Mouse (Mus musculus): ENCODE measurements at regions not wholly inside any gene's neighbourhood (a gene's known extent, or its start where the extent isn't known, plus 50 kb on each side); places are given as distances from the start of the nearest gene placed in this dataset.

- DNase-seq, result no peak
Observed at GRCm38 (mm10) chr16:86124182-86124581, 222.6 kb upstream of the Adamts5 start.

- DNase-seq, result no peak
Observed at GRCm38 (mm10) chr16:86122936-86123335, 221.3 kb upstream of the Adamts5 start.

- DNase-seq, result no peak
Observed at GRCm38 (mm10) chr16:86117959-86118358, 216.3 kb upstream of the Adamts5 start.

DNA sequence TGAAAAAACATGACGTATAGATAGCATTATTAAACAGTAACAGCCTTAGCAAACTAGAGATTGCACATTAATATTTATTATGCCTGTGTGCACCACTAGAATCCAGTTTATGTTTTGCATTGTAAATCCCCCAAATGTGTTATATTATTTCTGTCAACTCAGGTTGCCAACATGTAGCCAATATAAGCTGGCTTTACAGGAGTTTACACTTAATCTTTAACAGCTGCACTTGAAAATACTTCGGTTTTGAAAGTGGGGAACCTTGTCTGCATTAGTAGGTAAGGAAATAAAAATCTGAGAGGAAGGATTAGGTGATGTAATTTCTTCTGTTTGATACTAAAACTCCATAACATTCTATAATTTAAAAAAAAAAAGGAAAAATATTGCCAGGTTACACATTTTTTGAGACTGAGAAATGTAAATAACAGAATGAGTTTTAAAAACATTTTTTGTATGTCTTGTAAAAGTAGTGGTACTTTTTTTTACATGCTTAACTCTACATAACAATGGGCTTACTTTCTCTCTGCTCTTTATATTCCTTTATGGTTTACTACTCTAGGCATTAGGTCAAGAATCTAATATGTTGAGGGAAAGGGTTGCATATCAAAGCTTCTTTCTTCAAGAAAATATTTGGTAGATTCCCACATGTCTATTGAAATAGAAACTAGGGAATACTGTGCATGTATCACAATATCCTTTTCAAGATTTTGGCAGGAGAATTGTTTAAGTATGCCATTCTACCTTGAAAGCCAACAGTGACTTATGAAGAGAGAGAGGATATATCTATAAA lies 214.2 kb upstream of the Adamts5 start:
- no peak for DNase-seq

- no peak for DNase-seq
Observed at GRCm38 (mm10) chr16:86094461-86094860, 192.8 kb upstream of the Adamts5 start.

DNA sequence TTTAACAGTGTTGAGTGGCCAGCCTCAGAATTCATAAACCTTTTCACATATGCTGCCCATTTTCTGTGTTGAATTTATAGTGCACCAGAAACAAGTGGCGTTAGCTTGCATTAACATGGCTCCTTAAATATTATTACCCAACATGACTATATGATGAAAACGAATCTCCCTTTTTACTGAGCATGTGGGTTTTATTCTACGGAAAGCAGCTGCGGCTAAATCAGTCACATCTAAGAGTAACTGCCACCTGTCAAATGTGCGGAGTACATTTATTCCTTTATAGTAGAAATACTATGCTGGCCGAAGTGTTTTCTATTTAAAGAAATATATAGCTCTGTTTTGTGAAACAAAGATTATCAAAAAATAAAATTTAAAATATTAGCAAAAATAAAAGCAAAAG lies 188.5 kb upstream of the Adamts5 start:
- no peak for DNase-seq

- DNase-seq, result no peak
Observed at GRCm38 (mm10) chr16:86087421-86087820, 185.8 kb upstream of the Adamts5 start.

GRCm38 (mm10) chr16:86067628-86068364 lies 166.2 kb upstream of the Adamts5 start:
- DNase-seq, result no peak

DNA sequence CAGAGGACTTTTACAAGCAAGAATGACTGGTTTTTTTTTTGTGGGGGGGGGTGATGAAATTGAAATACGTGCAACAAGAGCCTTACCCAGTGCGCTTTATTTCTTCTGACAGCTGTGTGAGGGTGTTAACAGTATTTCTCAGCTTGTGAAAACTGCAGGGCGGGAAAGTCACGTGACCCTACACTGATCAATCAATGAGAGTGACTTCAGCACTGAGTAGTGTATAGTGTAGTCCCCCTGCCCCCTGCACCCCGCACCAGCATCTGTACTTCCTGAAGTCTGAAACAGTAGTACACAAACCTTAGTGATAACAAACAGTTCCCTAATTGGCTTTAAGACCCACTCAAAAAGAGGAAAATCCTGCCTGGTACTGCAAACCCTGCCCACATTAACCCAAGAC lies 158.5 kb upstream of the Adamts5 start:
- no peak for DNase-seq

- no peak for DNase-seq
Observed at GRCm38 (mm10) chr16:86044695-86045094, 143.1 kb upstream of the Adamts5 start.

DNA sequence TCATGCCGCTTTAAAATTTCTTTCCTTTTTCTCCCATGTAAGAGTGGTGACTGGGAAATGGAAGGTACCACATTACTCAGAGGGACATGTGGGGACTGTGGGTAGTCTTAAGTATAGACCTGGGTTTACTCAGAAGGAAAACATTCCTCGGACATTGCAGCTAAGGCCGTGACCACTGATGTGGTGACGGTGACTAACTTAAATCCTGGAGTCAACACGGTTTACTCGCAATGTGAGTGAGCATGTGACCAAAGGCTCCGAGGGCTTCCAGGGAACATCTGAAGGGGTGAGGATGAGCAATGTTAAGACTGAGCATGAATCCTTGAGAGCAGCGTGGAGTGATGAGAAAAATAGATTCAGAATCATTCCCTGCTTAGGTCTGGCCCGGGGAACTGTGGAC lies 133.1 kb upstream of the Adamts5 start:
- DNase-seq, result no peak

DNA sequence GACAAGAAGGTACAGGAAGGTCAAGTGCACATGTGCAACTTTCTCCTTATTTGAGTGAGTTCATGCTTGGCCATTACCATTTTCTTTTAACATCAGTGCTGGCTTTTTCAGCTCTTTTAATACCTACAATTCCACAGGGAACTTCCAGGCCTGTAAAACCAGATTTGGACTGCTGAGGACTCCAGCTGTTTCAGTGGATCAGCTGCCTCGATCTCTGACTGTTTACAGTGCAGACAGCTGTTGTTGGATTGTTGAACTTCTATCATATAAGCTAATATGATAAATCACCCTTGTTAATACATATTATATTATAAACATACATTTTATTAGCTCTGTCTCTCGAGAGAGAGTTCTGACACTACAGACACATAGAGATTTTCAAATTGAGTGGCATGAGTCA lies 126.1 kb upstream of the Adamts5 start:
- DNase-seq, result no peak

DNA sequence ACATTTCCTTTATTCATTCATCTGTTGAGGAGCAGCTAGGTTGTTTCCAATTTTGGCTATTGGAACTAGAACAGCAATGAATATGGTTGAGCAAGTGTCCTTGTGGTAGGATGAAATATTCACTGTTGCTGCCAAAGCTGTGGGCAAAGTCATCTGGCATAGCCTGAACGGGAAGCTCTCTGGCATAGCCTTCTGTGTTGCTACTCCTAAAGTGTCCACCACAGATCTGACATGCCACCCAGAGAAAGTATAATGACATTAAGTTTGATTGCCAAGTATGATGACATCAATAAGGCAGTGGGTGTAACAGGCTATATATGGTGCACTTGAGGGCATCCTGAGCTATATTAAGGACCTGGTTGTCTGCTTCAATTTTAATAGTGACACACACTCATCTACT lies 113.7 kb upstream of the Adamts5 start:
- no peak for DNase-seq

DNA sequence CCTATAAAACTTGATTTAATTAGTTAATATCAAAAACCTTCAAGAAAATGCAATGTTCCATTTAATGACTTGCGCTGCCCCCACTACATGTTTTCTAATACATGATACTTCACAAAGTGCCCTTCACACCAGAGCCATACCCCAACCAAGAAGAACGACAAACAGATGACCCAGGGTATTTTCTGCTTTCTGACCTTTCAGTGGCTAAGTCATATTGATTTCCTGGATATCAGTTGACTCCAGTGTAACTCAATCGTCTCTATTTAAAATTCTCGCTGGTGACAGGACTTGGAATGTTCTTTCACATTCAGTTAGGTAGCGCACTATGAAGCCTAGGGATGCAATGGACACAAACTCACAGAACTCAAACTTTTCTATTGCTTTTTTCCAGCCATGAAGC lies 109.4 kb upstream of the Adamts5 start:
- DNase-seq, result no peak

DNA sequence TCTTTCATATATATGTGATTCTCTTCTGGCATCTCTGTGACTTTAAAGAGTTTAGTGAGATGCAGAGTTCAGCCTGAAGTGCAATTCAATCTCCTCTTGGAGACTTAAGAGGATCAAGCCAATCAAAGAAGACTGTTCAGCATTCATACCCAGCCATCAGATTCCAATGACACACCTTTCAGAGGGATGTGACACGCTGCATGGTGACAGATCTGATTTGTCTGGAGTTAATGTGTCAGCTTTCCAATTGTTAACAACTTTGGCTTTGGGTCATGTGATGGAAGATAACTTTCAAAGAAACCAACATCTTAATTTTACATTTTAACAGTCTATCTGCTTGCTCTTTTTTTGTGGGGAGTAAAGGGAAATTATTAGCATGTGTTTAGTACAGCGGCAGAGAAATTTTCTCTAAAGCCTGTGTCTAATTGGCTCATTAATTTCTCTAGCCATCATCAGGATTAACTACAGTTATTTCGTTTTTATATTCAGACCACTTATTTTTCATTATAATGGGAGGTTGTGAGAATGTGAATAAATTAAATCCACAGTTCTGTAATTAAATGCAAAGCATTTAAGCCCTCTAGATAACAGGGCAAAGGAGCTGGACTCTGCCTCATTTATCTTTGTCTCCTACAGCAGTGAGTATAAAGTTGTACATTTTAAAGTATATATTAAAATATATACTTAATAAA lies 108.2 kb upstream of the Adamts5 start:
- no peak for DNase-seq

DNA sequence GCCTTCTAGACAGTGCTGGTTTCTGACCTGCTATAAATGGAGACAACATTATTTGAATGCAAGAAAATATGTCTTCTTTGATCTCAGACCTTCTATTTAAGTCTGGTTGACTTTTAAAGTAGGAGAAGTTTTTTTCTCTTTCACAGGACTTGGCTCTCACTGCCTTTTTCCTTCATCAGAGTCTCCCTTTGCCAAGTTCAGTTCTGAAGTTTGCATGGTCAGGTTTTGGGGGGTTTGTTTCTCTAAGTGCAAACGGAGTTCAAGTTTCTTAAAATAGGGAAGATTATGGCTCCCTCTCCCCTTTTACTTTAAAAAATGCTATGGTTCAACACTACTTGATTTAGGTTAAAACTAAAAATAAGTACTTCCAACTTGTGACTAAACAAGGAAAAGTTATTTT lies 106.2 kb upstream of the Adamts5 start:
- no peak for DNase-seq

DNA sequence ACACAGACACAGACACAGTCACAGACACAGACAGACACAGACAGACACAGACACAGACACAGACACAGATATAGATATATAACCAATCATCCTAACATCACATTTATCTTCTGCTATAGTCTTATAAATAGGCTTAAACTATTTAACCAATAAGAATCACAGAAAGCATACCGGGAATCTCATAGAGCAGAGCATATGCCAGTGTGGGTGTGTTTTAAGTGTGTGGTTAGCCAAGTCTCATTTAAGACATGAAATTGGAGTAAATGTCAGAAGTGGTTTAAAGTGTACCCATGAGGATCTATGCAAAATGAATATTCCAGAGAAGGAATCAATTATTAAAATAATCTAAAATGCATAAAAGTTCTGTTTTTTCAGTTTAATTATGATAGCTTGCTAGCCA lies 99.2 kb upstream of the Adamts5 start:
- DNase-seq, result no peak

DNA sequence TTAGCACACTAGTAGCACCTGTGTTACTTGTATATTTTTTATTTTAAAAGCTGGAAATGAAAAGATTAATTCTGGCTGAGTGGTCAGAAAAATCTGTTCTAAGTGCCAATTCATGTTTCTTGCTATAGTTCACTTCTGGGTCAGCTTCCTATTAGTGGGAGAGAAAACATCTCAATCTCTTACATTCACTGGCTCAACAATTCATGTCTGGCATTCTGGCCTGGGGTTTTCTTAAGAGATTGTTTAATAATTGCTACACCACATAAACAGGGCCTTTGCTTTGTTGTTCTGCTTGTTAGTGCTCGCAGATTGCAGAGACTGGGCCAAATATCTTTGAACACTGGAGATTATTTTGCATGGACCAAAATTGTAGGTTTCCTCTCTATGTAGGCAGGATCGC lies 84.2 kb upstream of the Adamts5 start:
- DNase-seq, result no peak

DNA sequence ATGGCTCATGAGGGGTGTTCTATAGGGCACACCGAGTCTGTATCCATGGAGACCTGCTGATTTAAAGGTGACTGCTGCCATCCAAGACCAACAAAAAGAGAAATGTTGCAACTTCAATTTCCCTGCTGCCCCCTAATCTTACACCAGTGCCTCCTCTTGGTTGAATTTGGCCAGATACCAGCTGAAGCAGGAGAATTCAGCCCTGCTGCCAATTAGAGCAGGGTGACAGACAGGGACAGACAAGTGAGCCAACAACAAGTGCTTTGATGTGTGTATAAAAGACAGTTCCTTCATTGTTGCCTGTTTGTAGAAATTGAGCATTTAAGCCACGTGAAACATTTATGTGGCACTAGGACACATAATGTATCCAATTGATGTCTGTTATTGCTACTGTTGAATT lies 75.5 kb upstream of the Adamts5 start:
- no peak for DNase-seq

DNA sequence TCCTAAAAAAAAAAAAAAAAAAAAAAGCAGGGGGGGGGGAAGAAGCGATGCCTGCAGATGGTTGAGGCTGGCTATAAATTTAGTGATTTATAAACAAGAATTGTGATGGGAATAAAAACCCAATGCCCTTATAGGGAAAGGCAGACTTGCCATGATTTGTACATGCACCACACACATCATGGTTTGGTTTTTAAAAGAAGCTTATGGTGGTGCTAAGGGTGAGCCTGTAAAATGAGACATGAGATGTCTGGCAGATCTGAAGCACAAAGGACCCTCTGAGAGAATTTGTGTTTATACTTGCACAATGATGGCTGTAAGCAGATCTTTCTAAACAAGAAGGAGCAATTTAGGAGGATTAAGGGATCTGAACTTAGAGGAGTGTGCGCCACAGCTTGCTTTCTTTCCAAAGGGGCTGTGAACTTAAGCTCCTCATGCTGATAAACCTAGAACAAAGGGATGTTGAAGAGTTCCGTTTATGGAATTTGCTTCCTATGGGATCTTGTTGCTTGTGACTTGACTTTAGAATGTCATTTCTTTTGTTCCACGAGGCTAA lies 65.3 kb upstream of the Adamts5 start:
- no peak for DNase-seq

DNA sequence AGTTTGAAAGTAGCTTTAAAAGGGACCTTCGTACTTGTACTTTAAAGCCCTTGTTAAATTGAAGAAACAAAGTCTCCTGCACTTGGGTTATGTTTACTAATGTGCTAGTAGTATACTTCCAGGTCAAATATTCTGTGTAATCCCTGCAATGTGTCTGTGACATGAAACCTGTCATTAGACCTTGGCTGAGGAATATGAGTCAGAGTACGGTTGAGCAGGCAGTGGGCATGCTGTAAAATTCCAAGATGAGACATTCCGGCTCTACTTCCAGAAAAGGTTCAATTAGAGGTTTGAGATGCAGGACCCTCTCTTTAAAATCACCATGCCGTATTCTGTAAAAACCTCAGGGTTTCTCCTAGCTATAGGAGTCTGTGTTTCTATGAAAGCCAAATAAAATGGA lies 64.6 kb upstream of the Adamts5 start:
- no peak for DNase-seq

DNA sequence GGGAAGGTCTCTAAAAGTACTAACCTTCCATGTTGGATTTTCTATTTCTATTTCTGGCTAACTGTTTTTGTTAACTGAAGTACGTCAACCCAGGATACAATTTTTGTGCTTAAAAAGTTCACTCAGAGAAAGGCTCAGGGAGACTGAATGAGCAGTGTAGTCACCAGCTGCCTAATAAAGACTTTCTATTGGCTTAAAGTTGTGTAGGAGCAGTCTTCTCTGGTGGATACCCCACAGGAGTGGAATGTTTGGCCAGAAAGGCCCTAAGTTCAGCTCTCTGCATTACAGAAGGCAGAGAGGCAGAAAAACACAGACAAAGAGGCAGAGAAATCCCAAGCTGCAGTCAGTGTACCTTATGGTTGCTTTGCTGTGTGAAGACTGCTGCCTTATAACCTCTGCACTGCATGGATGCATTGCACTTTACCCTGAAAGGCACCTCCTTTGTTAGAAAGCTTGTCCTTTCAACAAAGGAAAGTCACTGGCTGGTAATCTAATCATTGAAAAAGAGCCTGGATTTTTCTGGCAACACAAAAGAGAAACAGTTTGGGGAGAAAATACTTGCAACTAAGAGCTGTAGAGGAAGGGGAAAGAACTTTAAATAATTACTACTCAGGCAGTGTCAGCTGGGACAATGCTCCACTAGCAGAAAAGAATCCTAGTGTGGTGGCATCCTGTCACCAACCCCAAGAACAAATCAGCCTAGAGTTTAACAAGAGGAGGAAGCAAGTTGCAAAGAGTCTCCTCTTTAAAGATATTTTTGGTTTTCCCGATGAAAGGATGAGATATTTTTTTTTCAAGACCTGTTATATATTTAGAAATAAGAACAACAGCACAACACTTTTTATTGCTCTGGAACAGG lies 63.0 kb upstream of the Adamts5 start:
- no peak for DNase-seq
